Mouse (Mus musculus) E14TG2a.4 (cell line): ENCODE measurements around the gene Rbfox1.

Source experiments
- CTCF ChIP-seq: conservative IDR thresholded peaks from 2 replicates; pipeline ENCODE4 v1.5.1; 2014; ENCODE audit warnings: low read length
- POU5F1 ChIP-seq: IDR thresholded peaks from 2 replicates; pipeline ENCODE4 v1.6.1; 2014; ENCODE audit warnings: low read length, borderline replicate concordance

DNA sequence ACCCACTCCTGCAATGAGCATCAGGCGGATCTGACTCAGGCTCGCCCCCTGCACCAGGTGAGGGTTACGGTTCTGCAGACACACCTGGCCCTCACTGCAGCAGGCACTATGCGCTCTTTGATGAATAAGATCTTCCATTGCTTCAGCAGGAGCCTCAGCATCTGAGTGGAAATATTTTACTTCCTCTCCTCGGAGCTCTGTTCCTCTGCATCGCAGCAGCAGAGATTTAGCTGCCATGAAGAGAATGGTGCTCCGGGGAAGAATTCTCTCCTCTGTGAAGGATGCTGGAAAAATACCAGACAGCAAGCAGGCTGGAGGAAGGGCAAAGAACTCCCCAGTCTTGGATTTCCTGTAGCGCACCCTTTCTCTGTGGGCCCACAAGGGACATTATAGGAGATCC lies 833.9 kb downstream of the Rbfox1 start:
- TF ChIP-seq CTCF (no peak), POU5F1 (no peak)
